Mouse (Mus musculus): Measurements from ENCODE around the gene Tomm40l.

GRCm38 (mm10) chr1:171226780-171227179, 4.5 kb upstream of the Tomm40l start:
- TF ChIP-seq CTCF (IDR thresholded peaks at IDR 0.05; ENCODE audit: borderline replicate concordance, insufficient read depth, low read depth, low read length) (no peak), POLR2A (IDR thresholded peaks at IDR 0.05; ENCODE audit: borderline replicate concordance, insufficient read depth, low read length) (no peak)
